Mouse (Mus musculus): ENCODE data around the gene Olfr1449.
"Not testable (repeated sequence)": the region's sequence is repeated elsewhere in the genome, so short reads cannot be mapped to it uniquely, and the experiment has no call there.

The Olfr1449 gene

GRCm38 (mm10) chr19:12930540-12930939 lies at the start of gene Olfr1449:
Olfr1449 (plus strand) TSS chr19:12930840.
- no peak for DNase-seq

- no peak for DNase-seq
Observed at GRCm38 (mm10) chr19:12883555-12883954, 47.1 kb upstream of the Olfr1449 start, which contains the start of gene Olfr1445. Olfr1445 (plus strand) TSS chr19:12883855.

GRCm38 (mm10) chr19:12893424-12893823 lies 37.2 kb upstream of the Olfr1449 start, which contains the start of gene Olfr1446:
Olfr1446 (minus strand) TSS chr19:12893524.
- DNase-seq = no peak

- no peak for DNase-seq
Observed at GRCm38 (mm10) chr19:12903643-12904042, 27.0 kb upstream of the Olfr1449 start, which contains the start of gene Olfr1447. Olfr1447 (minus strand) TSS chr19:12903743.

GRCm38 (mm10) chr19:12924319-12924718 lies 6.3 kb upstream of the Olfr1449 start, which contains the start of gene Olfr1448:
Olfr1448 (minus strand) TSS chr19:12924419.
- DNase-seq = no peak

GRCm38 (mm10) chr19:12949958-12950357 lies 19.3 kb downstream of the Olfr1449 start, which contains the start of gene Olfr1450:
Olfr1450 (plus strand) TSS chr19:12950258.
- no peak for DNase-seq

- not testable (repeated sequence) for DNase-seq
Observed at GRCm38 (mm10) chr19:12970082-12970481, 39.4 kb downstream of the Olfr1449 start.
